Mouse (Mus musculus): ENCODE results near the gene Tmem151a.
"Not testable (repeated sequence)": the region's sequence is repeated elsewhere in the genome, so short reads cannot be mapped to it uniquely, and the experiment has no call there.

Gene Tmem151a

DNA sequence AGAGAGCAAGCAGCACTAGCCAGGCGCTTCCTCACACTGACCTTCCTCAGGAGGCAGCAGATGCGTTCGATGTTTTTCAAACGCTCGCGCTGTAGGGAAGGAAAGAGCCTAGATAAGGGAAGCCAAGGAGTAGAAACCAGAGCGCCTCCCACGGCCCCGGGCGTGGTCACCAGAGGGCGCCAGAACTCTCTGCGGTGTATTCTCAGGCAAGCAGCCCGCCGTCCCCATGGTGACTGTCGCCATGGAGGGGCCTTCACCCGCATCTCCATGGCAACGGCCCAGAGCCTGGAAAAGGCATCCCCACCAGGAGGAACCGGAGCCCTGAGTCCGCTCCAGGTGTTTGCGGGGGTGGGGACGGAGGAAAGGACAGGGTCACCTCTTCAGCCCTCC lies 8.9 kb upstream of the Tmem151a start:
- peak; percentile 91 for DNase-seq (ENCODE audit: low read depth)

DNA sequence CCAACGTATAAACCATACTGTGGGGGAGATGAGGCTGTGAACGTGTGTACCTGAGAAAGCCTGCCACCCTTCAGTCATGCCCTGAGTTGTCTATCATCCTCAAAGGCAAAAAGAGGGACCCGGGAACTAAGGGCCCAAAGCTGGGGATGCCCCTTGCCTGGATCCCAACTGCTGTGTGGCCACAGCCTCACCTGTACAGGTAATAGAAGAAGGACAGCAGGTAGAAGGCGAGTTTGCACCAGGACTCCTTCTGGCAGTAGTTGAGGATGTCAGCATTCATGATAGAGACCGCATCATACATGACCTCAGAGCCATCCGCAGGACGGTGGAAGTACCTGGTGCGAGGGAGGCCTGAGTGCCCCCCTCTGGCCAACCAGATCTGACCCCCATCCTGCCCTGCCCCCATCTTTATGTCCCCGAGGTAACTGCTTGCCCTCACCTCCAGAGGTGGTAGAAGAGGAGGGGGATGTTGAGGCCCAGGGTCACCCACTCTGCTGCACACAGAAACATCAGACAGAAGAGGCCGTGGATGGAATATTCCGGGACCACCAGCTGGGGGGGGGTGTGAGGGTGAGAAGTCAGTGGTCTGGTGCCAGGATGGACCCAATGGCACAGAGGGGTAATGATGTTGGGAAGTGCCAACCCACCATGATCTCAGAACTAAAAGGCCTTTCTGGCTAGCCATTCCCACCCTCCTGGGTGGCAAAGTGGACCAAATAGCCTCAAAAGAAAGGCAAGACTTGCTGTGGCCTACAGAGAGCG lies 8.3 kb upstream of the Tmem151a start:
- no peak for DNase-seq (ENCODE audit: low read depth)

DNA sequence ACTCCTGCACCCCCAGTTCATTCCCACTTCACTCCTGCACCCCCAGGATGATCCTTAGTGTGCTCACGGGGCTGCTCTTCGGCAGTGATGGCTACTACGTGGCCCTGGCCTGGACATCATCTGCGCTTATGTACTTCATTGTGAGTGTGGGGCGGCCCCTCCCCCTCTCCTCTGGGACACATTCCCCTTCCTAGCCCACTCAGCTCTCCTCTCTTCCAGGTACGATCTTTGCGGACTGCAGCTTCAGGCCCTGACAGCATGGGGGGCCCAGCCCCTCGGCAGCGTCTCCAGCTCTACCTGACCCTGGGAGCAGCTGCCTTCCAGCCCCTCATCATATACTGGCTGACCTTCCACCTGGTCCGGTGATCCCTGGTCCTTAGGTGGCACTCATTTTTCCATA lies 6.8 kb upstream of the Tmem151a start:
- no peak for DNase-seq (ENCODE audit: low read depth)

DNA sequence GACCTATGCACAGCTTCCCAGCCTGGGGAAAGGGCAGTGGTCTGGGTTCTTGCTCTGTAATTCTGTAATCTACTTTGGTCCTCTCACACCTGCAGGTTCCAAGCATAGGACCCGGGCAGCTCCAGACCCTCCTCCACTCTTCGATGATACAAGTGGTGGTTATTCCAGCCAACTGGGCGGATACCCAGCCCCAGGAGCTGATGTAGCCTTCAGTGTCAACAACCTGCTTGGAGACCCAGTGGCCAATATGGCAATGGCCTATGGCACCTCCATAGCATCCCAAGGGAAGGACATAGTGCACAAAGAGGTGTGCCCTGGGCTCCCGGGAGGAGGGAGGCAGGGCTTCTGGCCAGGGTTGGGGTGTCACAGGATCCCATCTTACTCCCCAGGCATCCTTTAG lies 4.0 kb upstream of the Tmem151a start:
- no peak for DNase-seq (ENCODE audit: low read depth)

DNA sequence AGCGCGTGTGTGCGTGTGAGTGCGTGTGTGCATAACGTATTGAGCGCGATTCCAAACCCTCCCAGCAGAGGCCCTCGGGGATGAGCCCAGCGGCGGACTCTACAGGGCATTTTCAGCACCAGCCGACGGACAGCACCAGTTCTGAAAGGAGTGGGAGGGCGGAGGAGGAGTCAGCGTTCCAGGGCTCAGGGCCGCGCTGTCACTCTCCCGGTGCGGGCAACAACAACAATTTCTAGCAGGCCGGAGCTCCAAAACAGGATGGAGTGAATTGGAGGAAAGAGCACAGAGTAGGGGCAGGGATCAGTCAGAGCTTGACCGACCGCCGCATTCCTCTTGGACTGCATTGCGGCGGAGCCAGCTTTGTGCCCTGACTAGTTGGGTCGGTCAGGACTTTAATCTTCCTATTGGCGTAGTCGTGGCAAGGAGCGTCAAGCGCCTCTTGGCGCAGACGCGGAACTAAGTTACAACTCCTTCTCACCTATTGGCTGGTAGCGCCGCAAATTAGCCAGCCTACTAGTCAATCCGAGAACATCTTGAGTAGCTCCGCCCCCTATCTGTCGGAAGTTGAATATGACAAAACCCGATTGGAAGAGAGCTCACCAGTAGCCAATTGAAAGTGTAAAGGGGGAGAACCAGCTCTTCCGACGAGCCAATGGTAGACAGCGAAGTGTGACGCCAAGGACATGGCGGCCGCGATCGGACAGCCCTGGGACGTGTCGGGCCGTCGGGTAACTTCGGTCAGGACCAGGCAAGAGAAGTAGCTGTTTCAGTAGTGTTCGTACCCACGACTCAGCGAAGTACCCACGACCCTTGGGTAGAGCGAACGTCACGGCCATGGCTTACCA lies 2.8 kb upstream of the Tmem151a start, which contains the start of gene Yif1a:
Gene Yif1a, plus strand, starts transcription at position 655 of the 845 bp plus-strand sequence.
- peak; percentile 99 for DNase-seq (ENCODE audit: low read depth)

DNA sequence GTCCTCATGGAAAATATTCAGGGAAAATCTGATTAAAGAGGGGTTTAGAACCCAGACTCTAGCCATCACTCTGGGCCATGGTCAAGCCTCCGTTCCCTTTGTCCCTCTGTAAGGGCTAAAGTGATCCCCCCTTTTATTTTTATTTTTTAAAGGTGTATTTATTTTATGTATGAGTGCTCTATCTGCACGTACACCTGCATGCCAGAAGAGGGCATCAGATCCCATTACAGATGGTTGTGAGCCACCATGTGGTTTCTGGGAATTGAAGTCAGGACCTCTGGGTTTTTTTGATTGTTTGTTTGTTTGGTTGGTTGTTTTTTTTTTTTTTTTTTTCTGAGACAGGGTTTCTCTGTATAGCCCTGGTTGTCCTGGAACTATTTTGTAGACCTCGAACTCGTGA lies 1.2 kb upstream of the Tmem151a start:
- DNase-seq (ENCODE audit: low read depth), result not testable (repeated sequence)

DNA sequence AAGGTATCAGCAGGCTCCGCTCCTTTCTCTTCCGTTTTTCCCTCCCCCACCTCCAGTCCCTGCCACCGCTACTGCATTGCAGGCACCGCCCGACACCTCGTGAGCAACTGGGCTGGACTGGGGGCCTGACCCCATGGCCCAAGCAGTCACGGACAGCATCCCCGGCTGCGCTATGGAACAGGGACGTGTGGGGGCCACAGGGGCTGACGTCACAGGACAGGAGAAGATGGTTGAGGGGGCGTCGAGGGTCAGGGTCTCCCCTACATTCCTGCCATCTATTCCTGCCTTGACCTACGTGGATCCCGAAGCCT lies 542 bp downstream of the Tmem151a start:
- no peak for DNase-seq (ENCODE audit: low read depth)

DNA sequence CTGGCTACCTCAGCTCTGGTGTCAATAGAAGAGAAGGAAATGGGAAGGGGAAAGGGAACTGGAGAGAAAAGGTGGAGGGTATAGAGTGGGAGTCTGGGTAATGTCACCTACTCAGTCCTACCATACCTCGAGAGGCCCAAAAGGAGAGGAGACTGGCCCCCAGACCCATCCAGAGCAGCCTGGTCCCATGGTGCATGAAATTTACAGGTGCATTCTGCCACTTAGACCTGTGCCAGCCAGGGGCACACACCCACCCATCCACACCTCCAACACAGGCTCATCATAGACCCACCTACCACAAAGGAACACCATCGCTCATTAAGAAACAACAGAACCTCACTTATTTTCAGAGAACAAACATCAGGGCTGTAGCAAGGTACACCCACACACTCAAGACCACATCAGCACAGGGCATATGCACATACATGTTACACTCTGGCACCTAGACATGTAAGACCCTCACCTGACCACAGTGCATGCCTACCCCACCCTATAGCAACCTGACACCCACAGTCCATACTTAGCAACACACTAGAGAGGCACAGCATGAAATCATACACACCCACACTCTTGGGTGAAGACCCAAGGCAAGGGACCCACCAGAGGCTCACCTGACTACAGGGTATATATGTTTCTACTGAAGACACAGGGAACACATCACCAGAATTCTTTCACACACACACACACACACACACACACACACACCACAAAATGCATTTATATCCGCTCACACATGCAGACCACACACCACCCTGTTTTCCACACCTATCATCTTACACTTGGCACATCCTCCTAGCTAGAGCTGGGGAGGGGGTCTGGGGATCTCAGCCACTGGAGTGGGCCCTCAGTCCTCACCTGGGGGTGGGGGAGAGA lies 1.1 kb downstream of the Tmem151a start:
- DNase-seq (ENCODE audit: low read depth), result no peak

DNA sequence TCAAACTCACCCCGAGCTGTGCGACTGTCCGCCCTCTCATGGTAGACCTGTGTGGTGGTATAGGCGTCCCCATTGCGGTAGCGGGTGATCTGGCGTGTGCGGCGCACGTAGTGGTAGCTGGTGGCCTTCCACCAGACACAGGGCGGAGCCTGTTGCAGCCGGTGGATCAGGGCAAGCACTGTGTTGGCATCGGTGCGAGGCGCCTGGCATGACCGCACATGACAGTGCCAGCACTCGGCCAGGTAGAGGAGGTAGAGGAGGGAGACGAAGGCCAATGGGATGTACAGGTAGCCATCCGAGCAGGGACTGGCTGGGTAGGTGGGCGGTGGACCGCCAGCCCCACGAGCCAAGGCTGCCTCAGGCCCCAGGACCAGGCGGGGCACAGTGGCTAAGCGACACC lies 2.7 kb downstream of the Tmem151a start:
- no peak for DNase-seq (ENCODE audit: low read depth)

DNA sequence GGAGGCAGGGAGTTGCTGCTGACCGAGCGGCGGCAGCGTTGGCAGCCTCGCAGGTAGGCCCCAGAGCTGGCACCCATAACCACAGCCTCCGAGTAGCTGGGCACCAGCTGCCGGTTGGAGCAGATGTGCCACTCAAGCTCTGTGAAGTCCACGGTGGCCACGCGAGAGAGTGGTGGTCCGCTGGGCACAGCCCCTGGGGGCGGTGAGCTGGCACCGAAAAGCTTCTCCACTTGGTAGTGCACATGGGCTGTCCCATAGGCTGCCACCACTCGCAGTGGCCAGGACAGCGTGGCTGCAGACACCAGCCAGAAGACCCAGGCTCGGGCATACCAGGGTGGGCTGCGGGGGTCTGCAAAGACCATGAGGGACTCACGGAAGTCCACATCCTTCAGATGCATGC lies 3.3 kb downstream of the Tmem151a start:
- no peak for DNase-seq (ENCODE audit: low read depth)

DNA sequence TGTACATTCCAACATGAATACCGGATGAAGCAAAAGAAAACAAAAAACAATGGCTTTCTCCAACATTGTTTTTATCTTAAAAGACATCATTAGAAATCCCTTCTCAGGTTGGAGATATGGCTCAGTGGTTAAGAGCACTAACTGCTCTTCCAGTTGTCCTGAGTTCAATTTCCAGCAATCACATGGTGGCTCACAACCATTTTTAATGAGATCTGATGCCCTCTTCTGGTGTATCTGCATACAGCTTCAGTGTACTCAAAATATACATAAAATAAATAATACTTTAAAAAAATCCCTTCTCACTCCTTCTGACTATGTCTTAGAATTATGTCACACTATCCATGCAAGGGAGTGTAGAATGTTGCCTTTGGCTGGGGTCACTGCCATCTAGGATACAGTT lies 6.1 kb downstream of the Tmem151a start:
- DNase-seq (ENCODE audit: low read depth), result no peak

DNA sequence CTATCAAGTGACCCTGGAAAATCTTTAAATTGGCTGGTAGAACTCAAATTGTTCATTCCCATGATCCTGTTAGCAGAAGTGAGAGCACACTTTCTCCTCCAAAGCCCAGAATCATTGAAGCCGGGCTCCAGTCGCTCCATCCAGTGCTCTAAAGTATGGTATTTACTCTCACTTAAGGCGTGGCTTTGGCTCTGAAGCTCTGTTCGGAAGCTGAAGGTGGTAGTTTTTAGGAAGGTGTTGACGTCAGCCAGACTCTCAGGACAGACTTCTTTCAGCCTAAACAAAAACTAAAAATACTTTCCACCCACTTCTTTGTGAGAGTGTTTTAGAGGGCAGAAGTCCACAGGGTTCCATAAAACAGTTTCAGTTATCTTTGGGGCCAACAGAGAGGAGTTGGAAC lies 11.8 kb downstream of the Tmem151a start:
- no peak for DNase-seq (ENCODE audit: low read depth)

DNA sequence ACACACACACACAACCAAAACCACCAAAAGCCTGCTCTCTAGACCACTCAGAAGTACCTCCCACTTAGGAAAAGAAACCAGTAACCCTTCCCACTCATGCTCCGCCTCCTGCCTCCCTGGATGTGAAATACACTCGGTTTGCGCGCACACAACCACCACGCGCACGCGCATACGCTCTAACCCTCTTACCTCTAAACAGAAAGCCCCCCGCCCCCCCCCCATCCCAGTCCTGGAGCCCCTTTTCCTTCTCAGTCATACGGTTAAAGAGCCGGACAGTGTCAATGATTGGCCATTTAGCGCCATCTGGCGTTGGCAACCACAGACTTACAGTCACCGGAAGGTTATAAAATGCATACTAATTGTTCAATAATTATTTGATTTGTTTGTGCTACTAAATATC lies 12.3 kb downstream of the Tmem151a start:
- DNase-seq (ENCODE audit: low read depth), result peak; percentile 81

DNA sequence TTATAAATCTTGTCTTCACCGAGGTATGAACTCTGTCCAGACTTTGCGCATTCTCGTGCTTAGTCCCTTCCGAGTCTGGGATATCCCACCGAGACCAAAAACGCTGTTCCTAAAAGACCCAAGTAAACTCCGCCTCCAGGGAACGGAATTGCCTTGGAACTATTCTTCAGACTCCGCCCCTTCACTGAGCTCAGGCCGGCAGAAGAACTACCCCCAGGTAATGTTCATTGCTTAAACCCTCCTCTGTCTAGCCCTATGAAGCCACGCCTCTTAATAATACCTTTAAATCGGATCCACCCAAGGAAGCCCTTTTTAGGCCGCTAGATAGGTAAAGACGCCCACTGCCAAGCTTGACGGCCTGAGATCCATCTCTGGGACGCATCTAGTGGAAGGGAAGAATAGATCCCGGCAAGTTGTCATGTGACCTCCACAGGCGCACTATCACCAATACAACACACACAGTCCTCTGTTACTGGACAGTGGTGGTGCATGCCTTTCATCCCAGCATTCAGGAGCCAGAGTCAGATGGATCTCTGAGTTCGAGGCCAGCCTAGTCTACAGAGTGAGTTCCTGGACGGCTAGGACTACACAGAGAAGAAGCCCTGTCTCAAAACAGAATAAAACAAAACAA lies 12.8 kb downstream of the Tmem151a start:
- DNase-seq (ENCODE audit: low read depth), result no peak

DNA sequence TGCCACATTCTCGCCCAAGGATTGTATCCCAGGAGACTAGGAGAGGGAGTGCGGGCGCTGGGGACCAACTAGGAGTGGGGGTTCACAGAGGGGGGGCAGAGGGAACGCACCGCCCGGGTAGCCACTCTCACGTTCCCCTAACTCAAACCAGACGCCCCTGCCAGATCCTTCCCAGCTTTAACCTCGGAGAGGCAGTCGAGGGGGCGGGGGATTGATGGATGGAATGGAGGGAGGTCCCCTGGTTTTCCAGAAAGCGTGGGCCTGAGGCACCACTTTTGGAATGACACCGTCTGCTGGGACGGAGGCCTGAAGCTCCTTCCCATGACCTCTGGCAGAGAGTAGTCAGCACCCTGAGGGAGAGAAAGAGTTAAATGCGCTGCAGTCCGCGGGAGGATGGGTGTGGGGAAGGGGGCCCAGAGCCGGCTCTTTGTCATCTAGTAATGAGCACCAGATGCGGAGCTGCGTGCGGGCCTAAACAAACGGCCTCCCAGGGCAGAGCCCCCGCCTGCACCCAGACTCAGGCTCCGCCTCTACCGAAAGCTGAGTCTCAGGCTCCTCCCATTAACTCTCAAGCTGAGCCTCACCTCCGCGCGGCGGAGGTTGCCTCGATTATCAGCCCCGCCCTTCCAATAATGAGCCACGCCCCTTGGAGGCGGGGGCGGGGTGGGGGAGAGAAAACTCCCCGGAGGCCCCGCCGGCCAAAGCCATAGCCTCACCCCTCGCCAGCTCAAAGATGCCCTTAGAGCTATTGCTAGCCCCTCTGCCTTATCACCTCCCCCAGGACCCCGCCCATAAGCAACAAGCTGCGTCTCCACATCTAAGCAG lies 13.6 kb downstream of the Tmem151a start:
- peak; percentile 89 for DNase-seq (ENCODE audit: low read depth)

DNA sequence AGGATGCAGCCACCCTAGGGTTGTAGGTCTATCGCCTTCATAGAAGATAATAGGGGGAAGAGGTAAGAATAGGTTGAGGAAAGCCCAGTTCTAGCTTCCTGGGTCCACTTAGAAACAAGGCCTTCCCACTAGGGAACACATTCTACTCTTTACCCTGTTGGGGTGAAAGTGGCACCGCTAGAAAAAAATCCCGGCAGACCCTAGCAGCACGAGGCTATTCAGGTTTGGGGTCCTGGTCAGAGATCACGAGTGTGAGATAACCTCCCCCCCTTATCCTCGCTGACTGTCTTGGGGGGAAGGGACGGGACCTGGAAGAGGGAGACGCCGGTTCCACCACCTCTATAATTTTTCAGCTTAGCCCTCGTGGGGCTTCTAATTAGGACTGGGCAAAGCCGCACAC lies 14.3 kb downstream of the Tmem151a start:
- no peak for DNase-seq (ENCODE audit: low read depth)

DNA sequence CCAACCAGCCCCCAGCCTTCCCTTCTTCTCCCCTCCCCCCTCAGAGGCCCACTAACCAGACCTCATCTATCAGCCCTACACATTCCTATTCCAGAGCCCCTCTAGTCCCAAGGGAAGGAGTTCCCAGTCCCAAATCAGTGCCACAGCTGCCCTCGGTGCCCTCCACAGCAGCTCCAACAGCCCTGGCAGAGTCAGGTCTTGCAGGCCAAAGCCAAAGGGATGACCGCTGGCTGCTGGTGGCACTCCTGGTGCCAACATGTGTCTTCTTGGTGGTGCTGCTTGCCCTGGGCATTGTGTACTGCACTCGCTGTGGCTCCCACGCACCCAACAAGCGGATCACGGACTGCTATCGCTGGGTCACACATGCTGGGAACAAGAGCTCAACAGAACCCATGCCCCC lies 15.4 kb downstream of the Tmem151a start:
- no peak for DNase-seq (ENCODE audit: low read depth)

DNA sequence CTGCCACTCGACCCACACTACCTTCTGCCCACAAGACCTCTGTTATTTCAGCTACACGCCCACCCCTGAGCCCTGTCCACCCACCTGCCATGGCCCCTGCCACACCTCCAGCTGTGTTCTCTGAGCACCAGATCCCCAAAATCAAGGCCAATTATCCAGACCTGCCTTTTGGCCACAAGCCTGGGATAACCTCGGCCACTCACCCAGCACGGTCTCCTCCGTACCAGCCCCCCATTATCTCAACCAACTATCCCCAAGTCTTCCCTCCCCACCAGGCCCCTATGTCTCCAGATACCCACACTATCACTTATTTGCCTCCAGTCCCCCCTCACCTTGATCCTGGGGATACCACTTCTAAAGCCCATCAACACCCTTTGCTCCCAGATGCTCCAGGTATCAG lies 15.8 kb downstream of the Tmem151a start:
- DNase-seq (ENCODE audit: low read depth), result no peak

DNA sequence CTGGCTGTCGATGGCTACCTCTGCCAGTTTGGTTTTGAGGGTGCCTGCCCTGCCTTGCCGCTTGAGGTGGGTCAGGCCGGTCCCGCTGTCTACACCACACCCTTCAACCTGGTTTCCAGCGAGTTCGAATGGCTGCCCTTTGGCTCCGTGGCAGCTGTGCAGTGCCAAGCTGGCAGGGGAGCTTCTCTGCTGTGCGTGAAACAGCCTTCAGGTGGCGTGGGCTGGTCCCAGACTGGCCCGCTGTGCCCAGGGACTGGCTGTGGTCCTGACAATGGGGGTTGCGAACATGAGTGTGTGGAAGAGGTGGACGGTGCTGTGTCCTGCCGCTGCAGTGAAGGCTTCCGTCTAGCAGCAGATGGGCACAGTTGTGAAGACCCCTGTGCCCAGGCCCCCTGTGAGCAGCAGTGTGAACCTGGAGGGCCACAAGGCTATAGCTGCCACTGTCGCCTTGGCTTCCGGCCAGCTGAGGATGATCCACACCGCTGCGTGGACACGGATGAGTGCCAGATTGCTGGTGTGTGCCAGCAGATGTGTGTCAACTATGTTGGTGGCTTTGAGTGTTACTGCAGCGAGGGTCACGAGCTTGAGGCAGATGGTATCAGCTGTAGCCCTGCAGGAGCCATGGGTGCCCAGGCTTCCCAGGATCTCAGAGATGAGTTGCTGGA lies 16.6 kb downstream of the Tmem151a start:
- DNase-seq (ENCODE audit: low read depth), result no peak

DNA sequence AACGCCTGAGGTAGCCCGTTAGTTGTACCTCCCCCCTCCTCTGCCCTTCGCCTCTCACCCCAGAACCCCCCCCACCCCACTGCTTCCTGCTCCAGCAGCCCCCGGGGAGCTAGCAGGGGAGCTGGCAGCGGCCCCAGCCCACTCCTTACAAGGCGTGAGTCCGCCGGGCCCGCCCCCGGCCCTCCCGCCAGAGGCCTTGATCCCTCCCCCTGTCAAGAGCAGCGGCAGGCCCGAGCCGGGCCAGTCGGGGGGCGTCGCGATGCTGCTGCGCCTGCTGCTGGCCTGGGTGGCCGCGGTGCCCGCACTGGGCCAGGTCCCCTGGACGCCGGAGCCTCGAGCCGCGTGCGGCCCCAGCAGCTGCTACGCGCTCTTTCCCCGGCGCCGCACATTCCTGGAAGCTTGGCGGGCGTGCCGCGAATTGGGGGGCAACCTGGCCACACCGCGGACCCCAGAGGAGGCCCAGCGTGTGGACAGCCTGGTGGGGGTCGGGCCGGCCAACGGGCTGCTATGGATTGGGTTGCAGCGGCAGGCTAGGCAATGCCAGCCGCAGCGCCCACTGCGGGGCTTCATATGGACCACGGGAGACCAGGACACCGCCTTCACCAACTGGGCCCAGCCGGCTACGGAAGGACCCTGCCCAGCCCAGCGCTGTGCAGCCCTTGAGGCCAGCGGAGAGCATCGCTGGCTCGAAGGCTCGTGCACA lies 17.3 kb downstream of the Tmem151a start, which contains the start of gene Cd248:
Gene Cd248, plus strand, starts transcription at position 212 of the 703 bp plus-strand sequence.
- peak; percentile 44 for DNase-seq (ENCODE audit: low read depth)
